Mouse (Mus musculus) testis, adult 2 months (tissue): ENCODE data around the gene Olfr916. TPM values are rescaled to one million over a fixed set of nuclear protein-coding genes. Genes with fewer than 3 reads are reported as not detected.

ENCODE experiments used
- H3K27ac ChIP-seq: fragments of 200-500 bp; 2 replicates; pipeline ENCODE4 v1.5.1; 2012; ENCODE audit warnings: low read depth, low read length; ENCODE audit not compliant: control insufficient read depth, insufficient read depth
- H3K27me3 ChIP-seq: fragments of 200-500 bp; 2 replicates; pipeline ENCODE4 v1.6.1; 2012; ENCODE audit warnings: mild to moderate bottlenecking, low read length, moderate library complexity; ENCODE audit not compliant: control insufficient read depth, insufficient read depth
- H3K36me3 ChIP-seq: fragments of 200-500 bp; 2 replicates; pipeline ENCODE4 v1.6.1; 2012; ENCODE audit warnings: mild to moderate bottlenecking, low read length; ENCODE audit not compliant: control insufficient read depth, insufficient read depth
- H3K4me1 ChIP-seq: fragments of 200-500 bp; 2 replicates; pipeline ENCODE4 v1.6.1; 2012; ENCODE audit warnings: low read length; ENCODE audit not compliant: control insufficient read depth, insufficient read depth
- H3K4me3 ChIP-seq: fragments of 200-500 bp; 2 replicates; pipeline ENCODE4 v1.5.1; 2012; ENCODE audit warnings: low read depth, mild to moderate bottlenecking, low read length, moderate library complexity, mixed read lengths; ENCODE audit not compliant: control insufficient read depth
- CTCF ChIP-seq: fragments of 200-500 bp; IDR thresholded peaks from 2 replicates; pipeline ENCODE4 v1.5.1; 2012; ENCODE audit warnings: low read depth, mild to moderate bottlenecking, inconsistent platforms, low read length, moderate library complexity; ENCODE audit not compliant: control insufficient read depth, insufficient read depth, insufficient replicate concordance
- POLR2A ChIP-seq: fragments of 200-500 bp; IDR thresholded peaks from 2 replicates; pipeline ENCODE4 v1.6.1; 2012; ENCODE audit warnings: low read depth, mild to moderate bottlenecking, inconsistent platforms, low read length, moderate library complexity; ENCODE audit not compliant: control insufficient read depth
- polyA plus RNA-seq: library from polyadenylated mRNA; depleted of rRNA; stranded (reverse); fragments of >200 nt; gene quantifications from 2 replicates; pipeline ENCODE4 v1.2.3, GENCODE M21; 2012; rRNA removed

Gene Olfr916
- polyA plus RNA-seq, result not detected in 2 replicates

GRCm38 (mm10) chr9:38659775-38660174 lies at the start of gene Olfr916:
Gene Olfr916 (minus strand): TSS chr9:38659875.
- Histone ChIP-seq H3K36me3 (no peaks in the 10 kb centered on the region), H3K4me3 (no peak within 1 kb of the TSS), H3K27ac (no peak within 1 kb of the TSS), H3K4me1 (no peaks in the 10 kb centered on the region), H3K27me3 (no peaks in the 10 kb centered on the region)
- no peak for TF ChIP-seq POLR2A
- TF ChIP-seq CTCF, result no peak

- Histone ChIP-seq H3K27ac (no peak within 1 kb of the TSS), H3K4me1 (no peaks in the 10 kb centered on the region), H3K27me3 (no peaks in the 10 kb centered on the region), H3K36me3 (no peaks in the 10 kb centered on the region), H3K4me3 (no peak within 1 kb of the TSS)
- no peak for TF ChIP-seq POLR2A
Observed at GRCm38 (mm10) chr9:38674501-38674900, 14.8 kb upstream of the Olfr916 start, which contains the start of gene Olfr918. Gene Olfr918 (minus strand): TSS chr9:38674601.

- Histone ChIP-seq H3K27ac (no peak overlapping the region), H3K27me3 (no peaks in the 10 kb centered on the region), H3K36me3 (no peaks in the 10 kb centered on the region), H3K4me1 (no peaks in the 10 kb centered on the region), H3K4me3 (no peak overlapping the region)
- no peak for TF ChIP-seq POLR2A
- TF ChIP-seq CTCF, result no peak
Observed at GRCm38 (mm10) chr9:38672887-38673286, 13.2 kb upstream of the Olfr916 start.

GRCm38 (mm10) chr9:38665742-38666141 lies 6.1 kb upstream of the Olfr916 start, which contains the start of gene Olfr917:
Gene Olfr917 (minus strand): TSS chr9:38665842.
- Histone ChIP-seq H3K27me3 (no peaks in the 10 kb centered on the region), H3K4me1 (no peaks in the 10 kb centered on the region), H3K36me3 (no peaks in the 10 kb centered on the region), H3K4me3 (no peak within 1 kb of the TSS), H3K27ac (no peak within 1 kb of the TSS)
- no peak for TF ChIP-seq POLR2A

- H3K27ac ChIP-seq, result no peak overlapping the region
- no peaks in the 10 kb centered on the region for H3K36me3 ChIP-seq
- no peaks in the 10 kb centered on the region for H3K27me3 ChIP-seq
- no peaks in the 10 kb centered on the region for H3K4me1 ChIP-seq
- H3K4me3 ChIP-seq, result no peak overlapping the region
- no peak for TF ChIP-seq POLR2A
Observed at GRCm38 (mm10) chr9:38632406-38632805, 27.3 kb downstream of the Olfr916 start.

Other genes starting within 250 kb of the Olfr916 start
- gene Olfr901, start 230.4 kb downstream of the Olfr916 start, polyA plus RNA-seq, result not detected in 2 replicates
- gene Olfr902, start 212.2 kb downstream of the Olfr916 start, polyA plus RNA-seq, result not detected in 2 replicates
- gene Olfr904, start 196.7 kb downstream of the Olfr916 start, polyA plus RNA-seq, result not detected in 2 replicates
- gene Olfr905, start 188.8 kb downstream of the Olfr916 start, polyA plus RNA-seq, result not detected in 2 replicates
- not detected in 2 replicates for gene Olfr906, start 172.8 kb downstream of the Olfr916 start, polyA plus RNA-seq
- not detected in 2 replicates for gene Olfr907, start 164.1 kb downstream of the Olfr916 start, polyA plus RNA-seq
- gene Olfr911-ps1, start 138.3 kb downstream of the Olfr916 start, polyA plus RNA-seq, result not detected in 2 replicates
- not detected in 2 replicates for gene Olfr910, start 122.0 kb downstream of the Olfr916 start, polyA plus RNA-seq
- gene Olfr912, start 79.7 kb downstream of the Olfr916 start, polyA plus RNA-seq, result not detected in 2 replicates
- gene Olfr913, start 67.1 kb downstream of the Olfr916 start, polyA plus RNA-seq, result not detected in 2 replicates
- not detected in 2 replicates for gene Olfr914, start 54.8 kb downstream of the Olfr916 start, polyA plus RNA-seq
- gene Olfr917, start 6.0 kb upstream of the Olfr916 start, polyA plus RNA-seq, result not detected in 2 replicates
- not detected in 2 replicates for gene Olfr918, start 14.7 kb upstream of the Olfr916 start, polyA plus RNA-seq
- gene Olfr919, start 43.8 kb upstream of the Olfr916 start, polyA plus RNA-seq, result not detected in 2 replicates
- 1.5 and 2.4 TPM in 2 replicates for gene Vwa5a, start 58.4 kb upstream of the Olfr916 start, polyA plus RNA-seq
- gene Olfr920, start 92.4 kb upstream of the Olfr916 start, polyA plus RNA-seq, result 0.04 and 0.07 TPM in 2 replicates
- not detected in 2 replicates for gene Olfr921, start 113.2 kb upstream of the Olfr916 start, polyA plus RNA-seq
- gene Olfr922, start 154.7 kb upstream of the Olfr916 start, polyA plus RNA-seq, result not detected in 2 replicates
- gene Olfr923, start 166.7 kb upstream of the Olfr916 start, polyA plus RNA-seq, result not detected in 2 replicates
- not detected in 2 replicates for gene Olfr924, start 184.6 kb upstream of the Olfr916 start, polyA plus RNA-seq
- not detected in 2 replicates for gene Olfr26, start 195.2 kb upstream of the Olfr916 start, polyA plus RNA-seq
- not detected in 2 replicates for gene Olfr926, start 217.3 kb upstream of the Olfr916 start, polyA plus RNA-seq